Mouse (Mus musculus): ENCODE data around the gene Kcnk5.

DNA sequence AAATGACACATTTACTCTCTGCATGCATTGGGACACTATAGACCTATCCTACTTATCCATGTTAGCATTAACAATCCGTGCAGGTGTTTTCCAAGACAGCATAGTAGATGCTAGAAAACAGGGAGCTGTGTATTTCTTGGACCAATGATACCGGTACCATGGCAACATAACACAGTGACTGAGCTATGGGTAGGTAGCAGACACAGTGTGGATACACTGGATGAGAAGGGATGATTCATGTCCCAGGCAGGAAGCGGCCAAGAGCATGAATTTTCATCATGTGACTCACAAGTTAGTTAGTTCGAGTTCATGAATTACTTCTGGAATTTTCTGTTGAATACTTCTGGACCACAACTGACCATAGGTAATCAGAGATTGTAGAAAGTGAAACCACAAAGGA lies 26.7 kb downstream of the Kcnk5 start:
- TF ChIP-seq CTCF (IDR thresholded peaks at IDR 0.05; ENCODE audit: low read depth): no peak
- TF ChIP-seq EP300 (IDR thresholded peaks at IDR 0.05; ENCODE audit: low read depth): no peak

Data from liver, postnatal 0 days (tissue).